Mouse (Mus musculus): ENCODE data around the gene Rpl3. TPM values are rescaled to one million over a fixed set of nuclear protein-coding genes. Genes with fewer than 3 reads are reported as not detected.

Gene Rpl3
- polyA plus RNA-seq, 1 experiment from 2014 or later = 407 TPM

GRCm38 (mm10) chr15:80053381-80054033, 38.2 kb downstream of the Rpl3 start:
- no peak for DNase-seq
- Histone ChIP-seq H3K9ac (replicated peaks) (no peak overlapping the region), H3K36me3 (replicated peaks; ENCODE audit: insufficient read depth, low read length) (no peaks in the 10 kb centered on the region), H3K9me3 (ENCODE audit: low read length) (no peaks in the 10 kb centered on the region), H3K27me3 (ENCODE audit: insufficient read depth, low read length) (no peaks in the 10 kb centered on the region), H3K27ac (ENCODE audit: low read depth) (no peak overlapping the region), H3K4me1 (ENCODE audit: insufficient read depth) (peaks cover 11% of the 10 kb centered on the region), H3K4me2 (ENCODE audit: low read depth, low read length) (no peak overlapping the region), H3K4me3 (ENCODE audit: low read depth, low read length) (no peak overlapping the region)
- WGBS (ENCODE audit: insufficient replicate concordance) = 68% methylated on average over 8 of the region's 8 CpGs
- TF ChIP-seq EP300 (IDR thresholded peaks at IDR 0.05; ENCODE audit: low read depth) (no peak), CTCF (IDR thresholded peaks at IDR 0.05; ENCODE audit: low read depth) (no peak)
- ATAC-seq = no peak

DNA sequence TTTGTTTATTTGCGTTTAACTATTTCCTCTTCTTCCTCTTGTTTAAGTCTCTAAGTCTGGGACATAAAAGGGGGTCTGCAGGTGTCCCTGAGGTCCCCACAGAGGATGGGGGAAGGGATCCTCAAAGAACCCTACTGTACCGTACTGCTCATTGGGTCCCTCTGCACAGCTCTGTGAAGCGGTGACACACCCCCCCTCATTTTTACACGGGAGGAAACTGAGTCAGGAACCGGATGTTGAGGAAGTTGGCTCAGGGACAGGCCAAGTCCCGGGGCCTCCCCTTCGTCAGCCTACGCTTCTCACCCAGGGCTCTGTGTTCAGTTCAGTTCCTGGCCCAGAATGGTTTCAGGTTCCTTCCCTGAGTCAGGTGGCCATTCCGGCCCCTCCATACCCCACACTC, 39.9 kb downstream of the Rpl3 start:
- Histone ChIP-seq H3K4me1 (ENCODE audit: insufficient read depth) (peaks cover 11% of the 10 kb centered on the region), H3K27ac (ENCODE audit: low read depth) (no peak overlapping the region), H3K27me3 (ENCODE audit: insufficient read depth, low read length) (no peaks in the 10 kb centered on the region), H3K4me2 (ENCODE audit: low read depth, low read length) (no peak overlapping the region), H3K9me3 (ENCODE audit: low read length) (no peaks in the 10 kb centered on the region), H3K9ac (replicated peaks) (no peak overlapping the region), H3K4me3 (ENCODE audit: low read depth, low read length) (no peak overlapping the region), H3K36me3 (replicated peaks; ENCODE audit: insufficient read depth, low read length) (no peaks in the 10 kb centered on the region)
- no peak for ATAC-seq
- DNase-seq = no peak
- WGBS (ENCODE audit: insufficient replicate concordance) = 47% methylated on average over 9 of the region's 9 CpGs
- no peak for TF ChIP-seq EP300 (IDR thresholded peaks at IDR 0.05; ENCODE audit: low read depth)
- no peak for TF ChIP-seq CTCF (IDR thresholded peaks at IDR 0.05; ENCODE audit: low read depth)

DNA sequence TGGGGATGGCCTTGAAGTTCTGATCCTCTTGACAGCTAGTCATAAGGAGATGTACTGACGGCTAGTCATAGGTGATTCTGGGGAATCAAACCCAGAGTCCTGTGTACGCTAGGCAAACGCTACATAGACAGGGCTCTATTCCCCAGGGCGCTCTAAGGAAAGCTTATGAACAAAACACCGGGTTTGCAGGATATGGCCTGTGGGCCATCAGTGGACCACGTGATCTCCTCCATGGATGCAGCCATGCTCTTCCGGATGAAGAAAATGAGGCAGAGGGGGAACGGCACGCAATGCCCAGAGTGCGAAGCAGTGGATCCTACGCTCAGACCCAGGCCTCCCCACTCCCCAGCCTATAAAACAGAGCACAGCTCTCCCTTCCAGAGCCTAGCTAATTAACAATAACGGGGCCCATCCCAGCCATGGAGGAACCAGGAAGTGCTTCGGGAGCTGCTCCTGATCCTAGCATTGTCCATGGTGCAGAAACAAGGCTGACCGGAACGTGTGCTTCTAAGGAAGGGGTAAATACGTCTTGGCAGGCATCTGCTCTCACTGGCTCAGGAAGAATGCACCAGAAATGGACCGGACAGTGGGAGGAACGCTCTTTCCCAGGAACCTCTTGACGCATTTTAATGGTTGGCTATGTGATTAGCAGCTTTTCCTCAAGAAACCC, 40.4 kb downstream of the Rpl3 start:
- DNase-seq = no peak
- TF ChIP-seq CTCF (IDR thresholded peaks at IDR 0.05; ENCODE audit: low read depth) (no peak), EP300 (IDR thresholded peaks at IDR 0.05; ENCODE audit: low read depth) (no peak)
- whole genome bisulfite sequencing (ENCODE audit: insufficient replicate concordance) = 64% methylated on average over 19 of the region's 19 CpGs

DNA sequence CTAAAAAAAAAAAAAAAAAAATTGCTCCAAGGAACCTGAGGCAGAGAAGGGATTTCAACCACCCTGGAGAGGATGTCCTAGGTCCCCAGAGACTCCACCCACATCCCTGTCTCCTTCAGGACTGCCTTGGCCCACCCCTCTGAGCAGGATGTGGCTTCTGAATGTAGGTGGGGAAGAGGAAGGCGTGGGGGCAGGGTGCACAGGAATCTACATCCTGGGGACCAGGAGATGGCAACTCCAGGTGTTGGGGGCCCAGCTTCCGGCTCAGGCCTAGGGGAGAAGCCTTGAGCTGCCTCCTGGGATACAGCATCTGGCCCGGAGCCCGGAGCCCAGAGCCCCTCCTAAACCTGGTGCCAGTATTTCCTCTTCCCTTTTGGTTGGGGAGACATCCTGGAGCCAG, 41.6 kb downstream of the Rpl3 start:
- Histone ChIP-seq H3K4me2 (ENCODE audit: low read depth, low read length) (no peak overlapping the region), H3K27me3 (ENCODE audit: insufficient read depth, low read length) (no peaks in the 10 kb centered on the region), H3K36me3 (replicated peaks; ENCODE audit: insufficient read depth, low read length) (no peaks in the 10 kb centered on the region), H3K4me3 (ENCODE audit: low read depth, low read length) (no peak overlapping the region), H3K4me1 (ENCODE audit: insufficient read depth) (peaks cover 11% of the 10 kb centered on the region), H3K9ac (replicated peaks) (no peak overlapping the region), H3K9me3 (ENCODE audit: low read length) (no peaks in the 10 kb centered on the region), H3K27ac (ENCODE audit: low read depth) (no peak overlapping the region)
- WGBS (ENCODE audit: insufficient replicate concordance) = 43% methylated on average over 4 of the region's 4 CpGs
- ATAC-seq = no peak
- TF ChIP-seq CTCF (IDR thresholded peaks at IDR 0.05; ENCODE audit: low read depth) (no peak), EP300 (IDR thresholded peaks at IDR 0.05; ENCODE audit: low read depth) (no peak)
- DNase-seq = no peak

More for the DNA sequence above, 40.4 kb downstream of the Rpl3 start:
- no peaks in the 10 kb centered on the region for H3K9me3 ChIP-seq (ENCODE audit: low read length)
- no peaks in the 10 kb centered on the region for H3K27me3 ChIP-seq (ENCODE audit: insufficient read depth, low read length)
- peaks cover 11% of the 10 kb centered on the region for H3K4me1 ChIP-seq (ENCODE audit: insufficient read depth)
- H3K36me3 ChIP-seq (replicated peaks; ENCODE audit: insufficient read depth, low read length) = no peaks in the 10 kb centered on the region
- no peak overlapping the region for H3K4me2 ChIP-seq (ENCODE audit: low read depth, low read length)
- no peak overlapping the region for H3K4me3 ChIP-seq (ENCODE audit: low read depth, low read length)
- H3K9ac ChIP-seq (replicated peaks) = no peak overlapping the region
- no peak for ATAC-seq
- H3K27ac ChIP-seq (ENCODE audit: low read depth) = no peak overlapping the region

DNA sequence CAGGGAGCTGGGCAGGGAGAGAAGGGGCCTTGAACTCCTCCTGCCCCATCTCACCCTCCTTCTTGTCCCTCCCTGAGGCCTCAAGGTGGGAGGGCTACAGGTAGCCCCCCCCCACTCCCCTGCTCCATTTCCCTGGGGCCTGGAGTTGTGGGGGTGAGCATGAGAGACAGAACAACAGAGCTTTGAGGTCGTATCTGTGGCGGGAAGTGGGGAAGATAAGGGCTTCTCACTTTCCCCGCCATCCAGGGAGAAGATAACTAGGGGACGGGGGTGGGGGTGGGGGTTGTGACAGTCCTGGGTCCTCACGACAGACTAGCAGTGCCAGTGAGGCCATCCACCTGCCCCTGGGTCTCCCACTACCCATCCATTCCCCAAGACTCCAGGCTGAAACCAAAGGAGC, 43.7 kb downstream of the Rpl3 start:
- TF ChIP-seq EP300 (IDR thresholded peaks at IDR 0.05; ENCODE audit: low read depth) (no peak), CTCF (IDR thresholded peaks at IDR 0.05; ENCODE audit: low read depth) (no peak)
- ATAC-seq (no peak), DNase-seq (no peak)
- Histone ChIP-seq H3K4me3 (ENCODE audit: low read depth, low read length) (no peak overlapping the region), H3K9me3 (ENCODE audit: low read length) (no peaks in the 10 kb centered on the region), H3K27me3 (ENCODE audit: insufficient read depth, low read length) (no peaks in the 10 kb centered on the region), H3K4me1 (ENCODE audit: insufficient read depth) (peaks cover 4% of the 10 kb centered on the region; the same call in 1 of the 2 replicates), H3K9ac (replicated peaks) (no peak overlapping the region), H3K36me3 (replicated peaks; ENCODE audit: insufficient read depth, low read length) (no peaks in the 10 kb centered on the region), H3K4me2 (ENCODE audit: low read depth, low read length) (no peak overlapping the region), H3K27ac (ENCODE audit: low read depth) (no peak overlapping the region)
- 26% methylated on average over 5 of the region's 5 CpGs for WGBS (ENCODE audit: insufficient replicate concordance)

GRCm38 (mm10) chr15:80047242-80047641, 44.4 kb downstream of the Rpl3 start:
- H3K27me3 ChIP-seq (ENCODE audit: insufficient read depth, low read length) = no peaks in the 10 kb centered on the region

More at GRCm38 (mm10) chr15:80047242-80047641, 44.4 kb downstream of the Rpl3 start:
- H3K4me2 ChIP-seq (ENCODE audit: low read depth, low read length) = no peak overlapping the region
- no peak for TF ChIP-seq CTCF (IDR thresholded peaks at IDR 0.05; ENCODE audit: low read depth)
- no peak for TF ChIP-seq EP300 (IDR thresholded peaks at IDR 0.05; ENCODE audit: low read depth)
- H3K36me3 ChIP-seq (replicated peaks; ENCODE audit: insufficient read depth, low read length) = no peaks in the 10 kb centered on the region
- no peak overlapping the region for H3K27ac ChIP-seq (ENCODE audit: low read depth)
- no peak overlapping the region for H3K9ac ChIP-seq (replicated peaks)
- ATAC-seq = peak; percentile 70
- H3K4me3 ChIP-seq (ENCODE audit: low read depth, low read length) = no peak overlapping the region
- H3K9me3 ChIP-seq (ENCODE audit: low read length) = no peaks in the 10 kb centered on the region
- H3K4me1 ChIP-seq (ENCODE audit: insufficient read depth) = peaks cover 4% of the 10 kb centered on the region; the same call in 1 of the 2 replicates
- no peak for DNase-seq
- 57% methylated on average over 2 of the region's 2 CpGs for WGBS (ENCODE audit: insufficient replicate concordance)

Data from liver, postnatal 0 days (tissue).